8 mouse cellular contexts compared by ENCODE assay signal in genomic region chr17:83897361-83897799, GRCm38 (mm10). TPM values are rescaled to one million over a fixed set of nuclear protein-coding genes. Genes with fewer than 3 reads are reported as not detected.
DNase-seq lines count a peak whose midpoint lies in the region; ATAC-seq and TF ChIP-seq lines count a peak whose summit lies in the region.
"Had no signal": no experiment of that assay in that cellular context is flagged by ENCODE, and none has a peak within 500 bp of the region (broad histone marks: within the 10 kb centered on the region; RNA-seq: fewer than 3 reads in every experiment).

No protein-coding gene starts in this region.

- no peaks in the 10 kb centered on the region for H3K27me3 ChIP-seq in kidney, embryonic 16.5 days (ENCODE audit: insufficient read depth, low read length)
- H3K27me3 ChIP-seq in embryonic facial prominence, embryonic 12.5 days: no peaks in the 10 kb centered on the region
- H3K27me3 ChIP-seq in lung, postnatal 0 days (replicated peaks; ENCODE audit: insufficient read depth, low read length): no peaks in the 10 kb centered on the region

- H3K4me3 ChIP-seq in kidney, embryonic 16.5 days (ENCODE audit: low read length): no peak overlapping the region
- H3K4me3 ChIP-seq in embryonic facial prominence, embryonic 12.5 days: no peak overlapping the region
- H3K4me3 ChIP-seq in lung, postnatal 0 days (ENCODE audit: low read depth, low read length): no peak overlapping the region

- no peak for DNase-seq in kidney, adult 18-20 months
- peak; percentile 56 for DNase-seq in gastrocnemius, postnatal 14 days
- no peak for DNase-seq in lung, postnatal 0 days (ENCODE audit: low spot score)
- DNase-seq in right cerebral cortex, postnatal 10 days (ENCODE audit: low spot score in 2 of 2): no peak
- no peak for DNase-seq in frontal cortex, postnatal 36 days (ENCODE audit: low spot score in 2 of 2)

- WGBS in kidney, embryonic 16.5 days: 66% methylated on average over 8 of the region's 8 CpGs
- WGBS in embryonic facial prominence, embryonic 12.5 days: 48% methylated on average over 8 of the region's 8 CpGs
- 69% methylated on average over 8 of the region's 8 CpGs for WGBS in lung, postnatal 0 days

- ATAC-seq in kidney, embryonic 16.5 days (ENCODE audit: low FRiP score, low TSS enrichment): no peak
- no peak for ATAC-seq in embryonic facial prominence, embryonic 12.5 days (ENCODE audit: insufficient number of reproducible peaks, insufficient read depth, low FRiP score, low TSS enrichment)
- ATAC-seq in lung, postnatal 0 days: 0 out of 2 replicates have a peak, but pooled peaks have one; percentile 20

- H3K36me3 ChIP-seq in kidney, embryonic 16.5 days (ENCODE audit: insufficient read depth, low read length): no peaks in the 10 kb centered on the region
- H3K36me3 ChIP-seq in embryonic facial prominence, embryonic 12.5 days: no peaks in the 10 kb centered on the region
- no peaks in the 10 kb centered on the region for H3K36me3 ChIP-seq in lung, postnatal 0 days (ENCODE audit: insufficient read depth, low read length)

- 0 out of 2 replicates have a peak overlapping the region, but pooled peaks have one; percentile 31 for H3K9ac ChIP-seq in kidney, embryonic 16.5 days (replicated peaks; ENCODE audit: low read length)
- H3K9ac ChIP-seq in embryonic facial prominence, embryonic 12.5 days: 0 out of 2 replicates have a peak overlapping the region, but pooled peaks have one; percentile 12
- no peak overlapping the region for H3K9ac ChIP-seq in lung, postnatal 0 days (replicated peaks; ENCODE audit: low read depth)

- no peak for TF ChIP-seq EP300 in lung, postnatal 0 days (IDR thresholded peaks at IDR 0.05)

- no peak overlapping the region for H3K4me2 ChIP-seq in kidney, embryonic 16.5 days (replicated peaks; ENCODE audit: low read depth, low read length)
- no peak overlapping the region for H3K4me2 ChIP-seq in embryonic facial prominence, embryonic 12.5 days (replicated peaks)
- no peak overlapping the region for H3K4me2 ChIP-seq in lung, postnatal 0 days (replicated peaks; ENCODE audit: low read depth, low read length)

- peaks cover 39% of the 10 kb centered on the region for H3K4me1 ChIP-seq in kidney, embryonic 16.5 days (ENCODE audit: insufficient read depth, low read length)
- H3K4me1 ChIP-seq in embryonic facial prominence, embryonic 12.5 days: peaks cover 36% of the 10 kb centered on the region
- H3K4me1 ChIP-seq in lung, postnatal 0 days (ENCODE audit: insufficient read depth, low read depth, low read length): no peaks in the 10 kb centered on the region

- no peak for TF ChIP-seq CTCF in lung, postnatal 0 days (IDR thresholded peaks at IDR 0.05)

- intact Hi-C loops in gastrocnemius, postnatal 14 days (cut with DNase I; ENCODE audit: low total_unique reads): no loop called here

- no peaks in the 10 kb centered on the region for H3K9me3 ChIP-seq in kidney, embryonic 16.5 days (ENCODE audit: low read length)
- H3K9me3 ChIP-seq in embryonic facial prominence, embryonic 12.5 days: no peaks in the 10 kb centered on the region
- no peaks in the 10 kb centered on the region for H3K9me3 ChIP-seq in lung, postnatal 0 days (ENCODE audit: low read length)

- 0 out of 2 replicates have a peak overlapping the region, but pooled peaks have one; percentile 38 for H3K27ac ChIP-seq in kidney, embryonic 16.5 days (ENCODE audit: low read length)
- peak overlapping the region; percentile 73 for H3K27ac ChIP-seq in embryonic facial prominence, embryonic 12.5 days
- no peak overlapping the region for H3K27ac ChIP-seq in lung, postnatal 0 days (ENCODE audit: low read length)

RNA-seq across cellular contexts. Expression of gene Haao, which starts 49.6 kb away (rescaled TPM):
- polyA plus RNA-seq in kidney, embryonic 16.5 days (2015; fragmentation: Nextera tagmentation; extraction: Ambion mirVana): 2.9 and 3.4 TPM in 2 replicates
- polyA plus RNA-seq in embryonic facial prominence, embryonic 12.5 days (2016; fragmentation: Nextera tagmentation; extraction: Ambion mirVana): 0.20 and 0.90 TPM in 2 replicates
- not detected for total RNA-seq in gastrocnemius, postnatal 14 days (2021)
- 1.1 and 1.6 TPM in 2 replicates for polyA plus RNA-seq in lung, postnatal 0 days (2015; fragmentation: Nextera tagmentation; extraction: Ambion mirVana)
- total RNA-seq: layer of hippocampus, postnatal 14 days had no signal
